Mouse (Mus musculus): ENCODE results near the gene Igflr1. TPM values are rescaled to one million over a fixed set of nuclear protein-coding genes. Genes with fewer than 3 reads are reported as not detected.

The Igflr1 gene
- polyA plus RNA-seq (2015; fragmentation: Nextera tagmentation; extraction: Ambion mirVana): 4.5 and 4.8 TPM in 2 replicates

GRCm38 (mm10) chr7:30564970-30565571 lies at the start of gene Igflr1:
Igflr1 (plus strand) TSS chr7:30565427.
- H3K27ac ChIP-seq (ENCODE audit: low read length): no peak within 1 kb of the TSS
- no peak for ATAC-seq

GRCm38 (mm10) chr7:30518325-30518724 lies 46.9 kb upstream of the Igflr1 start:
- Histone ChIP-seq H3K36me3 (ENCODE audit: control insufficient read depth, insufficient read depth, low read length) (peaks cover 8% of the 10 kb centered on the region), H3K9me3 (replicated peaks; ENCODE audit: control insufficient read depth, low read length, poor library complexity, severe bottlenecking) (no peaks in the 10 kb centered on the region), H3K4me2 (ENCODE audit: low read length) (no peak overlapping the region), H3K4me1 (ENCODE audit: control insufficient read depth, insufficient read depth, low read length) (no peaks in the 10 kb centered on the region; the same call in 1 of the 2 replicates), H3K9ac (ENCODE audit: low read depth, low read length) (no peak overlapping the region), H3K27me3 (ENCODE audit: control insufficient read depth, insufficient read depth, low read depth, low read length) (no peaks in the 10 kb centered on the region), H3K27ac (ENCODE audit: low read length) (no peak overlapping the region), H3K4me3 (ENCODE audit: low read depth, low read length) (no peak overlapping the region)
- 44% methylated on average over 8 of the region's 8 CpGs for WGBS
- no peak for ATAC-seq

More at GRCm38 (mm10) chr7:30564970-30565571, at the start of gene Igflr1:
- H3K4me2 ChIP-seq (ENCODE audit: low read length): peak within 1 kb of the TSS; percentile 60; the same call in 1 of the 2 replicates
- no peaks in the 10 kb centered on the region for H3K9me3 ChIP-seq (replicated peaks; ENCODE audit: control insufficient read depth, low read length, poor library complexity, severe bottlenecking)
- no peak within 1 kb of the TSS for H3K9ac ChIP-seq (ENCODE audit: low read depth, low read length)
- H3K4me3 ChIP-seq (ENCODE audit: low read depth, low read length): no peak within 1 kb of the TSS
- H3K4me1 ChIP-seq (ENCODE audit: control insufficient read depth, insufficient read depth, low read length): peaks cover 14% of the 10 kb centered on the region; the same call in 1 of the 2 replicates
- peaks cover 29% of the 10 kb centered on the region for H3K36me3 ChIP-seq (ENCODE audit: control insufficient read depth, insufficient read depth, low read length)
- 94% methylated on average over 12 of the region's 12 CpGs for WGBS
- no peaks in the 10 kb centered on the region for H3K27me3 ChIP-seq (ENCODE audit: control insufficient read depth, insufficient read depth, low read depth, low read length)

GRCm38 (mm10) chr7:30520396-30520795 lies 44.8 kb upstream of the Igflr1 start:
- Histone ChIP-seq H3K9me3 (replicated peaks; ENCODE audit: control insufficient read depth, low read length, poor library complexity, severe bottlenecking) (no peaks in the 10 kb centered on the region), H3K27ac (ENCODE audit: low read length) (no peak overlapping the region), H3K4me1 (ENCODE audit: control insufficient read depth, insufficient read depth, low read length) (no peaks in the 10 kb centered on the region; the same call in 1 of the 2 replicates), H3K4me3 (ENCODE audit: low read depth, low read length) (no peak overlapping the region), H3K36me3 (ENCODE audit: control insufficient read depth, insufficient read depth, low read length) (peaks cover 23% of the 10 kb centered on the region), H3K9ac (ENCODE audit: low read depth, low read length) (no peak overlapping the region), H3K4me2 (ENCODE audit: low read length) (no peak overlapping the region), H3K27me3 (ENCODE audit: control insufficient read depth, insufficient read depth, low read depth, low read length) (no peaks in the 10 kb centered on the region)
- 37% methylated on average over 4 of the region's 4 CpGs for WGBS
- peak; percentile 18 for ATAC-seq

GRCm38 (mm10) chr7:30520856-30521255 lies 44.4 kb upstream of the Igflr1 start:
- no peak overlapping the region for H3K9ac ChIP-seq (ENCODE audit: low read depth, low read length)
- WGBS: 62% methylated on average over 5 of the region's 5 CpGs
- no peak overlapping the region for H3K27ac ChIP-seq (ENCODE audit: low read length)
- no peak overlapping the region for H3K4me3 ChIP-seq (ENCODE audit: low read depth, low read length)
- no peaks in the 10 kb centered on the region; the same call in 1 of the 2 replicates for H3K4me1 ChIP-seq (ENCODE audit: control insufficient read depth, insufficient read depth, low read length)
- H3K36me3 ChIP-seq (ENCODE audit: control insufficient read depth, insufficient read depth, low read length): peaks cover 27% of the 10 kb centered on the region
- no peaks in the 10 kb centered on the region for H3K9me3 ChIP-seq (replicated peaks; ENCODE audit: control insufficient read depth, low read length, poor library complexity, severe bottlenecking)
- H3K4me2 ChIP-seq (ENCODE audit: low read length): no peak overlapping the region
- no peaks in the 10 kb centered on the region for H3K27me3 ChIP-seq (ENCODE audit: control insufficient read depth, insufficient read depth, low read depth, low read length)
- peak; percentile 6; the same call in 1 of the 2 replicates for ATAC-seq

- no peak overlapping the region for H3K27ac ChIP-seq (ENCODE audit: low read length)
- H3K36me3 ChIP-seq (ENCODE audit: control insufficient read depth, insufficient read depth, low read length): peaks cover 39% of the 10 kb centered on the region
- ATAC-seq: no peak
- WGBS: 76% methylated on average over 10 of the region's 10 CpGs
- H3K4me1 ChIP-seq (ENCODE audit: control insufficient read depth, insufficient read depth, low read length): no peaks in the 10 kb centered on the region; the same call in 1 of the 2 replicates
- H3K9me3 ChIP-seq (replicated peaks; ENCODE audit: control insufficient read depth, low read length, poor library complexity, severe bottlenecking): no peaks in the 10 kb centered on the region
- H3K27me3 ChIP-seq (ENCODE audit: control insufficient read depth, insufficient read depth, low read depth, low read length): no peaks in the 10 kb centered on the region
- H3K4me3 ChIP-seq (ENCODE audit: low read depth, low read length): no peak overlapping the region
- no peak overlapping the region for H3K9ac ChIP-seq (ENCODE audit: low read depth, low read length)
- H3K4me2 ChIP-seq (ENCODE audit: low read length): no peak overlapping the region
Measured at GRCm38 (mm10) chr7:30522871-30523270, 42.4 kb upstream of the Igflr1 start.

GRCm38 (mm10) chr7:30524487-30524886 lies 40.7 kb upstream of the Igflr1 start:
- no peak for ATAC-seq
- Histone ChIP-seq H3K27me3 (ENCODE audit: control insufficient read depth, insufficient read depth, low read depth, low read length) (no peaks in the 10 kb centered on the region), H3K36me3 (ENCODE audit: control insufficient read depth, insufficient read depth, low read length) (peaks cover 54% of the 10 kb centered on the region), H3K27ac (ENCODE audit: low read length) (no peak overlapping the region), H3K4me3 (ENCODE audit: low read depth, low read length) (no peak overlapping the region), H3K4me1 (ENCODE audit: control insufficient read depth, insufficient read depth, low read length) (no peaks in the 10 kb centered on the region; the same call in 1 of the 2 replicates), H3K9ac (ENCODE audit: low read depth, low read length) (no peak overlapping the region), H3K9me3 (replicated peaks; ENCODE audit: control insufficient read depth, low read length, poor library complexity, severe bottlenecking) (no peaks in the 10 kb centered on the region), H3K4me2 (ENCODE audit: low read length) (no peak overlapping the region)
- 83% methylated on average over 6 of the region's 6 CpGs for WGBS

GRCm38 (mm10) chr7:30525954-30526353 lies 39.3 kb upstream of the Igflr1 start:
- Histone ChIP-seq H3K4me1 (ENCODE audit: control insufficient read depth, insufficient read depth, low read length) (no peaks in the 10 kb centered on the region), H3K4me2 (ENCODE audit: low read length) (no peak overlapping the region), H3K4me3 (ENCODE audit: low read depth, low read length) (no peak overlapping the region), H3K36me3 (ENCODE audit: control insufficient read depth, insufficient read depth, low read length) (peaks cover 61% of the 10 kb centered on the region), H3K27me3 (ENCODE audit: control insufficient read depth, insufficient read depth, low read depth, low read length) (no peaks in the 10 kb centered on the region), H3K9me3 (replicated peaks; ENCODE audit: control insufficient read depth, low read length, poor library complexity, severe bottlenecking) (no peaks in the 10 kb centered on the region), H3K9ac (ENCODE audit: low read depth, low read length) (no peak overlapping the region), H3K27ac (ENCODE audit: low read length) (no peak overlapping the region)
- no peak for ATAC-seq
- WGBS: 47% methylated on average over 10 of the region's 10 CpGs

- Histone ChIP-seq H3K36me3 (ENCODE audit: control insufficient read depth, insufficient read depth, low read length) (peaks cover 61% of the 10 kb centered on the region), H3K9ac (ENCODE audit: low read depth, low read length) (no peak overlapping the region), H3K9me3 (replicated peaks; ENCODE audit: control insufficient read depth, low read length, poor library complexity, severe bottlenecking) (no peaks in the 10 kb centered on the region), H3K27me3 (ENCODE audit: control insufficient read depth, insufficient read depth, low read depth, low read length) (no peaks in the 10 kb centered on the region), H3K4me3 (ENCODE audit: low read depth, low read length) (no peak overlapping the region), H3K4me1 (ENCODE audit: control insufficient read depth, insufficient read depth, low read length) (peaks cover 4% of the 10 kb centered on the region), H3K27ac (ENCODE audit: low read length) (no peak overlapping the region), H3K4me2 (ENCODE audit: low read length) (no peak overlapping the region)
- WGBS: 34% methylated on average over 17 of the region's 17 CpGs
- no peak for ATAC-seq
Measured at GRCm38 (mm10) chr7:30526399-30526798, 38.8 kb upstream of the Igflr1 start.

GRCm38 (mm10) chr7:30526981-30527380 lies 38.2 kb upstream of the Igflr1 start:
- Histone ChIP-seq H3K9ac (ENCODE audit: low read depth, low read length) (no peak overlapping the region), H3K4me2 (ENCODE audit: low read length) (no peak overlapping the region), H3K27me3 (ENCODE audit: control insufficient read depth, insufficient read depth, low read depth, low read length) (no peaks in the 10 kb centered on the region), H3K36me3 (ENCODE audit: control insufficient read depth, insufficient read depth, low read length) (peaks cover 67% of the 10 kb centered on the region), H3K4me1 (ENCODE audit: control insufficient read depth, insufficient read depth, low read length) (peaks cover 10% of the 10 kb centered on the region), H3K9me3 (replicated peaks; ENCODE audit: control insufficient read depth, low read length, poor library complexity, severe bottlenecking) (no peaks in the 10 kb centered on the region), H3K4me3 (ENCODE audit: low read depth, low read length) (no peak overlapping the region), H3K27ac (ENCODE audit: low read length) (no peak overlapping the region)
- WGBS: 83% methylated on average over 14 of the region's 14 CpGs
- ATAC-seq: no peak

All from midbrain, embryonic 16.5 days (tissue).